Mouse (Mus musculus) thymus, adult 2 months (tissue): Measurements from ENCODE around the gene Ralbp1. TPM values are rescaled to one million over a fixed set of nuclear protein-coding genes. Genes with fewer than 3 reads are reported as not detected.
A peak's percentile ranks its signal among the peaks of the same experiment; 100 is the strongest.

Source experiments
- DNase-seq: peaks from one replicate; pipeline ENCODE4 v3.0.0; 2021
- H3K27ac ChIP-seq: fragments of 200-500 bp; 2 replicates; pipeline ENCODE4 v1.5.1; 2012; ENCODE audit warnings: low read length, control low read depth; ENCODE audit not compliant: control insufficient read depth, insufficient read depth
- H3K27me3 ChIP-seq: fragments of 200-500 bp; 2 replicates; pipeline ENCODE4 v1.6.1; 2012; ENCODE audit warnings: mild to moderate bottlenecking, low read length, moderate library complexity, mixed read lengths; ENCODE audit not compliant: control insufficient read depth, insufficient read depth
- H3K36me3 ChIP-seq: fragments of 200-500 bp; 2 replicates; pipeline ENCODE4 v1.6.1; 2012; ENCODE audit warnings: mild to moderate bottlenecking, low read length, moderate library complexity; ENCODE audit not compliant: control insufficient read depth, insufficient read depth
- H3K4me1 ChIP-seq: fragments of 200-500 bp; replicated peaks from 2 replicates; pipeline ENCODE4 v1.6.1; 2012; ENCODE audit warnings: low read length; ENCODE audit not compliant: control insufficient read depth, insufficient read depth
- H3K4me3 ChIP-seq: fragments of 200-500 bp; 2 replicates; pipeline ENCODE4 v1.5.1; 2012; ENCODE audit warnings: mild to moderate bottlenecking, low read length, control low read depth, moderate library complexity; ENCODE audit not compliant: control insufficient read depth, insufficient read depth
- CTCF ChIP-seq: fragments of 200-500 bp; IDR thresholded peaks from 2 replicates; pipeline ENCODE4 v1.5.1; 2012; ENCODE audit warnings: mild to moderate bottlenecking, control low read depth, low read length, moderate library complexity, borderline replicate concordance; ENCODE audit not compliant: control insufficient read depth, poor library complexity, insufficient read depth; ENCODE audit errors: extremely low read depth
- POLR2A ChIP-seq: fragments of 200-500 bp; IDR thresholded peaks from 2 replicates; pipeline ENCODE4 v1.6.1; 2012; ENCODE audit warnings: mild to moderate bottlenecking, low read length, control low read depth, moderate library complexity; ENCODE audit not compliant: control insufficient read depth, poor library complexity, insufficient read depth; ENCODE audit errors: extremely low read depth
- WGBS: fragments of 180-500 bp; shearing (Covaris S2); methylation state at CpG from one replicate; pipeline ENCODE4 v1.1.7; 2018; 5-methylcytosine and 5-hydroxymethylcytosine counted together
- polyA plus RNA-seq: library from polyadenylated mRNA; depleted of rRNA; stranded (reverse); fragments of >200 nt; gene quantifications from 2 replicates; pipeline ENCODE4 v1.2.3, GENCODE M21; 2012

Gene Ralbp1
- polyA plus RNA-seq, 1 experiment = 47.6 TPM

DNA sequence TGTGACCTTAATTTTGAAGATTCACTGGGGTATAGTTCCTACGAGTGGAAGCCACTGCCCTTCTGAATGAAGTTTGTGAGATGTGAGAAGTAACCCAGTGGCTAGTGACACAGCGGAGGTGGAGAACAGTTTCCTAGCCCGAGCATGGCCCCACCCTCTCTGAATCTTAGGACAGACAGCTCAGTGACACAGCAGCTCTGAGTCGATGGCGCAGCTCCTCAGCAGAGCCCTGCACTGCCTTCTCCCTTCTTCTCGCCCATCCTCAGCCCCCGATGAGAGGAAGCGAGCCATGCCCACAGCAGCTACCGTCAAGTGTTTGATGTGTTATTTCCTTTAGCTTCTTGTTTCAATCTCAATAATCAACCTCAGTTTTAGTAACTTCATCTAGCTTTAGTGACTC, 59.3 kb downstream of the Ralbp1 start:
- H3K4me3 ChIP-seq = no peak overlapping the region
- WGBS = 13% methylated on average over 9 of the region's 9 CpGs
- DNase-seq = peak; percentile 27

GRCm38 (mm10) chr17:65824246-65824645, 61.4 kb downstream of the Ralbp1 start:
- Histone ChIP-seq H3K27me3 (no peaks in the 10 kb centered on the region), H3K36me3 (peaks cover 17% of the 10 kb centered on the region), H3K4me1 (peaks cover 3% of the 10 kb centered on the region), H3K27ac (no peak overlapping the region), H3K4me3 (no peak overlapping the region)
- DNase-seq = no peak
- 97% methylated on average over 10 of the region's 10 CpGs for WGBS
- TF ChIP-seq CTCF = no peak
- no peak for TF ChIP-seq POLR2A

More for the DNA sequence above, 59.3 kb downstream of the Ralbp1 start:
- Histone ChIP-seq H3K27me3 (no peaks in the 10 kb centered on the region), H3K36me3 (peaks cover 19% of the 10 kb centered on the region), H3K27ac (no peak overlapping the region), H3K4me1 (peaks cover 3% of the 10 kb centered on the region)
- no peak for TF ChIP-seq CTCF
- no peak for TF ChIP-seq POLR2A

DNA sequence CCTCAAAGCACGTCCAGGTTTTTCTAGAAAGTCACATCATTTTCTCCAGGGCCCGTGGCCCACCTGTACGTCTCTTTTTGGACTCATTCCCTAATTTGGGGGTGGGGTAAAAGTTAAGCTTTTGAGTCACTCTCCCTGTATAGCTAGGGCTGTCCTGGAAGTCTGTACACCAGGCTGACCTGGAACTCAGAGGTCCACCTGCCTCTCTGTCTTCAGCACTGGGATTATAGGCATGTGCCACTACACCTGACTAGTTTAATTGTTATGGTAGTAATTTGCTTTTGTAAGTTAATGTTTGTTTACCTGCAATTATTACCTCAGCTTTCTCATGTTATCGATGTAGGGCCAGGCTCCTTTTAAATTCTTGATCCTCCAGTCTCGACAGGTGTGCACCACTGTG, 63.2 kb downstream of the Ralbp1 start:
- DNase-seq = no peak
- Histone ChIP-seq H3K27me3 (no peaks in the 10 kb centered on the region), H3K4me1 (peaks cover 5% of the 10 kb centered on the region), H3K27ac (no peak overlapping the region), H3K4me3 (no peak overlapping the region), H3K36me3 (peaks cover 21% of the 10 kb centered on the region)
- 90% methylated on average over 5 of the region's 5 CpGs for WGBS
- no peak for TF ChIP-seq POLR2A

DNA sequence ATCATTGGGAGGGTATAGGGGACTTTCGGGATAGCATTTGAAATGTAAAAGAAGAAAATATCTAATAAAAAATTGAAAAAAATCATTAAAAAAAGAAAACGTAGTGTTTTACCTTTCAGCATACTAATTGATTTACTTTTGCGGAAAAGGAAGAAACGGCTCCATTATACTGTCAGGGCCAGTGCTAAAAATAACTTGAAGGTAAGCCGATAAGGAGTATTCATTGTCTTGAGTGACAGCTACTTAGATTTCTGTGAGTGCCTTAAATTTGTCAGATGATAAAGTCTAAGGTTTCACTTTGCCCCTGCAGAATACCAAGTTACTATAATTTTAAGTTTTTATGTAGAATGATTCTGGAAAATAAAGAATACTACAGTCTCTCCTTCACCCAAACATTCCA, 65.4 kb downstream of the Ralbp1 start:
- Histone ChIP-seq H3K36me3 (peaks cover 39% of the 10 kb centered on the region), H3K27me3 (no peaks in the 10 kb centered on the region), H3K27ac (no peak overlapping the region), H3K4me1 (peaks cover 3% of the 10 kb centered on the region; the same call in 1 of the 2 replicates), H3K4me3 (no peak overlapping the region)
- DNase-seq = no peak
- 93% methylated on average over 5 of the region's 5 CpGs for WGBS
- TF ChIP-seq POLR2A (no peak), CTCF (no peak)

GRCm38 (mm10) chr17:65813763-65814162, 71.8 kb downstream of the Ralbp1 start:
- Histone ChIP-seq H3K36me3 (peaks cover 49% of the 10 kb centered on the region), H3K4me1 (peaks cover 3% of the 10 kb centered on the region; the same call in 1 of the 2 replicates), H3K27me3 (no peaks in the 10 kb centered on the region), H3K27ac (no peak overlapping the region), H3K4me3 (no peak overlapping the region)
- no peak for DNase-seq
- TF ChIP-seq CTCF (no peak), POLR2A (no peak)
- WGBS = 97% methylated on average over 8 of the region's 8 CpGs

DNA sequence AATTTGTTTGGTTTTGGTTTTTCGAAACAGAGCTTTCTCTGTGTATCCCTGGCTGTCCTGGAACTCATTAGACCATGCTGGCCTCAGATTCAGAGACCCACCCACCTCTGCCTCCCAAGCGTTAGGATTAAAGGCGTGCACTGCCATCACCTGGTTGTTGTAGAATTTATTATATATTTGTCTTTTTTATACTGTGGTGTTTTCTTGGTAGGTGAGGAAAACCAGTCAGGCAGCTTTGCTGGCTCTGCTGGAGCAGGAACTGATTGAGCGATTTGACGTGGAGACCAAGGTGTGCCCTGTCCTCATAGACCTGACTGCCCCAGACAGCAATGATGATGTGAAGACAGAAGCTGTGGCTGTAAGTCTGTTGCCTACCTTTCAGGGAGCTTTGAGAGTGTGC, 74.6 kb downstream of the Ralbp1 start:
- no peak for DNase-seq
- Histone ChIP-seq H3K4me1 (no peaks in the 10 kb centered on the region; the same call in 1 of the 2 replicates), H3K27me3 (no peaks in the 10 kb centered on the region), H3K27ac (no peak overlapping the region), H3K36me3 (peaks cover 33% of the 10 kb centered on the region), H3K4me3 (no peak overlapping the region)
- no peak for TF ChIP-seq CTCF
- no peak for TF ChIP-seq POLR2A
- 96% methylated on average over 5 of the region's 5 CpGs for WGBS

GRCm38 (mm10) chr17:65806416-65806815, 79.2 kb downstream of the Ralbp1 start:
- Histone ChIP-seq H3K4me3 (no peak overlapping the region), H3K27me3 (no peaks in the 10 kb centered on the region), H3K36me3 (no peaks in the 10 kb centered on the region; the same call in 1 of the 2 replicates), H3K27ac (no peak overlapping the region), H3K4me1 (no peaks in the 10 kb centered on the region; the same call in 1 of the 2 replicates)
- 96% methylated on average over 2 of the region's 2 CpGs for WGBS
- DNase-seq = no peak
- TF ChIP-seq CTCF (no peak), POLR2A (no peak)
